Mouse (Mus musculus): ENCODE measurements around the gene Slc16a13.

Slc16a13 gene

DNA sequence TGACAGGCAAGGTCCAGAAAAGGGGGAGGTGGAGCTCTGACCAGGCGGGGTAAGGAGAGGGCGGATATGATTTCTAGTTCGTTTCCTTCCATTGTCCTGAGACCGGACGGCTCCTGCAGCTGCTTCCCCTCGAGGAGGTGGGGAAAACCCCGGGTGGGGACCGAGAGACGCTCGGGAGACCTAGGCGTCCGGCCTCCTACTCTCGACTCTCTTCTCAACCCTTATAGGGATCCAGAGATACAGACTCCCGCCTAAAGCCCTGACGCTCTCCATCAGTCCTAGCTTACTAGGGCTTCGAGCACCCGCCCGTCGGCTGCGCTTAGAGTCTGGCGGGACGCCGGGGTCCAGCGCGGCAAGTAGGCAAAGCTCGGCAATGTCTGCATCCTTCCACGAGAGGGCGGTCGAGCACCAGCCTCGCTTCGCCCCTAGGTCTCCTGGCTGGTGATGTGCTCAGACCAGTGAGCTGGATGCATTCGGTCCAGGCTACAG is 9.4 kb upstream of the Slc16a13 start:
- DNase-seq, result peak; percentile 85

DNA sequence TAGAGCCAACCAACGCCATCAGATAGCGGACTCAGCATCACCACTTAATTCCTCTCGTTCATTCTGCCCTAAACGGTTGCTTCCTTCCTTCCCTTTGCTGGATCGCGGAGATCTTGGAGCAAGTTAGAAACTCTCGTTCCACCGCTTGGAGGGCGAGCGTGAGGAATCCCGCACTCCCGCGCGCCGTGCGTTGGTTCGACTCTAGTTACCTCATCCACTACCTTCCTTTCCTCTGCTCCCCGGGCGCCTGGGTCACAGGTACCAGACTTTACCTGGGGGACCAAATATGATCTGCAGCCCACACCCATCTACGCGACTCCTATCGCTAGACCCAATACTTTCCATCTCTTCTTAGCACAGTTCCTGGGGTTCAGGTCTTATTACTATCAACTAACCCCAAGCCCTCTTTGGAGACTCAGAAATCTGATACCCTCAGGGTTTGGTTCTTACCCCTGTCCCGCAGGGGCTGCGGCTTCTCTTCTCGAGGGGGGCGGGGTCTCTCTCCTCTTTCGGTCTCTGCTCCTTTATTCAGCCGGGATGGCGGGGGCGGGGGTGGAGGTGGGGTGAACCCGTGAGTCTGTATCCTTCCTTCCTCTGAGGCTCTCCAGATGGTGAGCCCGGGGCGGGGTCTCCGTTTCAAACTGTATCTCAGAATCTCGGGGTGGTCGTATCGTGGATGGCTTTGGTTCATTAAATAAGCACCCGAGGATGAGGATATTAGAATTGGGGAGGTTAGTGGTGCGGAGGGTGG is 8.6 kb upstream of the Slc16a13 start, which contains the start of gene Bcl6b:
Gene Bcl6b (minus strand): TSS at position 539 of the 751 bp plus-strand sequence.
- DNase-seq, result no peak

- peak; percentile 94 for DNase-seq
These were observed 8.0 kb upstream of the Slc16a13 start for GRCm38 (mm10) chr11:70228828-70229227.

GRCm38 (mm10) chr11:70227661-70228245 is 6.9 kb upstream of the Slc16a13 start:
- no peak for DNase-seq

DNA sequence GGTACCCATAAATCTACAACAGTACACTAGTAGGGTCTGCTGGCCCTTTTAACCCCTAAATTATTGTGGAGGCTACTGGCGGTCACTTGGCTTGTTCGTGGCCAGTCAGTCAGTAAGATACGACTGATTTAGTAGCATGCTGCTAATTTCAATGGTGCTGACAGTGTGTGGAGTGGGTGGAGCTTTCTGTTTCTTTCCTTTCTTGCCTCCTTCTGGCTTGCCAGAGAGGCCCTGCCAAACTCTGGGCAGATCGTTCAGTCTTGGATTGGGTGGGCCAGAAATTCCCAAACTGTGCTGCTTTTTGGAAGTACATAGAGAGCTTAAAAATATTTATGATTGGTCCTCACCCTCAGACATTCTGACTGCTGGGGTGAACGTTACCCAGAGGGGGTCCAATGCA is 6.3 kb upstream of the Slc16a13 start:
- no peak for DNase-seq

GRCm38 (mm10) chr11:70226602-70226890 is 5.7 kb upstream of the Slc16a13 start:
- DNase-seq, result peak; percentile 76

GRCm38 (mm10) chr11:70225798-70226601 is 5.1 kb upstream of the Slc16a13 start:
- DNase-seq, result no peak

DNA sequence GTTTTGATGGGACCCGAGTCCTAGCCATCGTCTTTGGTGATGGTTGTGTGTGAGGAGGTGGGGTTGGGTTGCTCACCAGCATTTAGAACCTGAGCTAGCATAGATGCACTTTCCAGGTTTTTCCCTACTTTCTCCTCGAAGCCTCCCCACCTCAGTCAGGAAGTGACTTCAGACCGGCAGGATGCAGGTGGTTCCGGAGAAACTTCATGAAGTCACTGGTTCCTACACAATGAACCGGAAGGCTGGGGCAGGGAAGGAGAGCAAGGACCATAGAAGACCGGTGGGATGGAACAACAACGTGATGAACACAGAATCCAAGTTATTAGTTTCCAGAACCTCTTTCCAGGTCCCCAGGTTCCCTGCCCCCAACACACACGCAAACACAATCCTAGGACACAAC is 2.9 kb upstream of the Slc16a13 start:
- peak; percentile 79 for DNase-seq

DNA sequence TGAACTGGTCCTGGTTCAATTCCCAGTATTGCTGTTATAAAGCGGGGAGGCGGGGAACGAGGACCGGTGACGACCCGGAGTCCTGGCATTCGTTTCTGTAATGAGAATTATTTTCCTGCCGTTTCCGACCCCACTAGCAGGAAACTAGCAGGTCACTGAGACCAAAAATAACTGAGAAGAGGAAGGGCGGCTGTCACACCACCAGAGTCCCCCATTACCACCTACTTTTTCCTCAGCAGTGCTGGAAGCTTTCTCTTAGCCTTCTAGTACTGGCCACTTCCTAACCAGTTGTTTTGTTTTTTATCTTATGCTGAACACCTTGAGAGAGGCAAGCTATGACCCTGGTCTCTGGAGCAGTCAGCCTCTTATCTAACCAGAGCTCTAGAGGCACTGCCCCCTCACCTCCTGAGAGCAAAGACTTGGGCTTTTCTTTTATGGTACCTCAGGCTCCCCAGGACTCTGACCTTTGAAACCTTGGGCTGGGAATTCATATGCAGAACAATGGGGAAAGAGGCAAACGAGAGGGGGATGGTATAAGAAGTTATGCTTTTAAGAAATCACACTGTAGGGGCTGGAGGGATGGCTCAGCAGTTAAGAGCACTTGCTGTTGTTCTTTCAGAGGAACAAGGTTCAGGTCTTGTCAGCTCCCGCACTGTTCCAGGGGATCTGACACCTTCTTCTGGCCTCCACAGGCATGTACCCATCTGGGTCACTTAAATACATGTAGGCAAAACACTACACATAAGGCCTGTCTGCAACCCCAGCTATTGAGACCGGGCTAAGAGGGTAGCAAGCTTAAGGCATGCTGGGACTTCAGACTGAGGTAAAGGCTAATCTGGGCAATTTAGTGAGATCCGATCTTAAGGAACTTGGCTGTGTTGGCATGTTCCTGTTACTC is 988 bp upstream of the Slc16a13 start:
- DNase-seq, result no peak

DNA sequence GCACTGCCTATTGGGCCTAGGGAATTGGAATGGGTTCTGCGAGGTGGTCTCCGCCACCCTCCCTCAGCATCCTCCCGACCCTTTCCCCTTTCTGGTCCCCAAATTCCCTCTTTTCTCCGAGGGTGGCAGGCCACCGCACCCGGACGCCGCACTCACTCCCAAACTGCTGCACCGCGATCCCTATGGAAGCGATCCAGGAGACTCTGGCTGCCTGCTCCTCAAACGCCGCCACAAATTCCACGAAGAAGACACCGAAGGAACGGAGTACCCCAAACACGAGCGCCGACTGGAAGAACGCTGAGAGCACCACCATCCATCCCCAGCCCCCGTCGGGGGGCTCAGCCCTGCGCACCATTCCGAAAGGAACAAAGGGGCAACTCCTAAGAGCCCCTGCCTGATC is 541 bp downstream of the Slc16a13 start:
- DNase-seq, result no peak

- DNase-seq, result no peak
These were observed 991 bp downstream of the Slc16a13 start for GRCm38 (mm10) chr11:70219873-70220272.

- DNase-seq, result no peak
These were observed 2.0 kb downstream of the Slc16a13 start for GRCm38 (mm10) chr11:70218741-70219470.

- no peak for DNase-seq
These were observed 2.8 kb downstream of the Slc16a13 start for GRCm38 (mm10) chr11:70218039-70218438.

- no peak for DNase-seq
These were observed 4.8 kb downstream of the Slc16a13 start for GRCm38 (mm10) chr11:70216103-70216502.

- DNase-seq, result no peak
These were observed 5.6 kb downstream of the Slc16a13 start for GRCm38 (mm10) chr11:70215301-70215700.

DNA sequence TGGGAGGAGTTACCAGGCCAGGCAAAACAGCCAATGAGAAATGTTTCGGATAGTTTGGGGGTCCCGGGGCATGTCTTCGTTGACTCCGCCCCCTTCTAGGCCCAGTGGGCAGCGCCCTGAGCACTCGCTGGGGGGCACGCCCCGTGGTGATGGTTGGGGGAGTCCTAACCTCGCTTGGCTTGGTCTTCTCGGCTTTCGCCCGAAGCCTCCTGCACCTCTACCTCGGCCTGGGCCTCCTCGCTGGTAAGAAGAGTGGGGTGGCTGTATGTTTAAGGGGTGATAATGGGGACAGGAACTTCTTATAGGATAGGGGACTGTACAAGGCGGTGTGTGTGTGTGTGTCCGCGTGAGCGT is 6.0 kb downstream of the Slc16a13 start:
- no peak for DNase-seq

DNA sequence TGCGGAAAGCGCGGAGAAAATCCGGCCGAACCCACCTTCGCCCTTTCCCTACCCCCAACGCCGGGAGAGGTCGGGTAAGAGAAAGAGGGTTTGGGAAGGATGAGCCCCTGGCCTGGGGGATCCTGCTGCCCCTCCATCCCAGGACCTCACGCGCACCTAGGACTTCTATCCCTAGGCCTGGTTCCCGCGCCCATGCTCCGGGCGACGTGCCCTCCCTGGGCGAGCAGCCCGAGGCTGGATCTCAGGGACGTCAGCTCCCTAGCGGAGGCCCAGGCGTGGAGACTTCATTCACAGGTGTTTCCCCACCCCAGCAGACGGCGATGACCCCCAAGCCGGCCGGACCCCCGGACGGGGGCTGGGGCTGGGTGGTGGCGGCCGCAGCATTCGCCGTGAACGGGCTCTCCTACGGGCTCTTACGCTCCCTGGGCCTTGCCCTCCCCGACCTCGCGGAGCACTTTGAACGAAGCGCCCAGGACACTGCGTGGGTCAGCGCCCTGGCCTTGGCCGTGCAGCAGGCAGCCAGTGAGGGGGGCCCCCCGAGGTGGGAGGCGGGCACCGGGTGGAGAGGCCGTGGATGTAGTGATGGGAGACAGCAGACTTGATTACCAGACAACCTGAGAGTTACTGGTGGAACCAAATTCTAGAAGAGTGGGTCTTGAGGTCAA is 6.5 kb downstream of the Slc16a13 start:
- DNase-seq, result no peak

GRCm38 (mm10) chr11:70213736-70214135 is 7.1 kb downstream of the Slc16a13 start:
- no peak for DNase-seq

DNA sequence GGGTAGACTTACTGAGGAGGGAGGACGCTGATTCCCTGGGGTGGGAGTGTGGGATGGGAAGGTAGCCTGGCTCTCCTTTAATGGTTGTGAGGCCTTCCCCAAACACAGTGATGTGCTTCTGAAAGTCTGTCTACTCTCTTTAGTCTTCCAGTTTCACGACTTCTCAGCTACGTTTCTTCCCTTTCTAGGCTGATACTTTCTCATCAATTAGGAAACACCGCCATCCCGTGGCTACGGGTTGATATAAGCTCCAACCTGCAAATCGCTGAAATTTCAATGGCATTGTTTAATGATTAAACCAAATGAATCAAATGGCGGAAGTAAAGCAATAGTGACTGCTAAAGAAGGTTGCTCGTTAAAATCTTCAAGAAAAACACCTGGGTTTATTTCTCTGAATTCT is 8.0 kb downstream of the Slc16a13 start:
- peak; percentile 90 for DNase-seq

GRCm38 (mm10) chr11:70212423-70212822 is 8.4 kb downstream of the Slc16a13 start, which contains the start of gene Slc16a11:
TSS of gene Slc16a11 (plus strand) at chr11:70212752.
- DNase-seq, result peak; percentile 61

DNA sequence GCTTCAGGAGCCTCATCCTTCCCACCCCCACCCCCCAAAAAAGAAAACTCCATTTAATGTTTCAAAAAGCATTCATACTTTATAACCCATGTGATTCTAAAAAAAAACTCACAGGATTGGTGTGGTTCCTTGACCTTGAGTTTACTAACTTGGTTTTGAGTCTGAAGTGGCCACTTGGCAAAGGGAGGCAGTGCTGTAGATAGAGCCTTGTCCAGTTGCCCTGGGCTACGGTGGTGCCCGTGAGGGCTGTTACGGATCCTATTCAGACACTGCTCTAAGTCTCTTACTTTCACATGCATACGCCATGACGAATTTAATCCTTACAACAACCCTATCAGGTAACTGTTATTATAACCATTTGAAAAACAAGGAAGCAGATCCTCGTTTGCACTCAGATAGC is 8.9 kb downstream of the Slc16a13 start:
- peak; percentile 80 for DNase-seq

All from lung, postnatal 36 days (tissue).